Mouse (Mus musculus): ENCODE measurements around the gene Unc5a.

DNA sequence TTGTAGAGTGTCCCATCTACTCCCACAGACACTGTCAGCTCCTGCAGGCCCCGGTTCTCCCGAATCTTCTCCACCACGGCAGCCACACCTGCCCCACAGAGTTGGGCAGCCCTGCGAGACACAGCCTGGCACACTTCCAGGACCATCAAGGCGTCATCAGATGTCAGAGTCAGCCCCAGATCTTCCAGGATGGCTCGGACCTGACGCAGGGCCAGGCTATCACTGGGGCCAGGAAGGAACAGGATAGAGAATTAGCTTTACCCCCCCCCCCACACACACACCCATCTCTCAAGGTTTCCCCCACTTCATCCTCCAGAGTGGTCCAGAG lies 57.2 kb downstream of the Unc5a start:
- no peak for TF ChIP-seq CTCF (IDR thresholded peaks at IDR 0.05; ENCODE audit: control insufficient read depth, insufficient read depth, insufficient read length)
- no peak for TF ChIP-seq CEBPB (IDR thresholded peaks at IDR 0.05; ENCODE audit: low read depth)
- TF ChIP-seq MYOG (IDR thresholded peaks at IDR 0.05; ENCODE audit: control insufficient read depth, extremely low read depth, insufficient read length) = no peak
- no peak for TF ChIP-seq MYOD1 (IDR thresholded peaks at IDR 0.05; ENCODE audit: control insufficient read depth, insufficient read length, low read depth)

Data from C2C12 (cell line).